Mouse (Mus musculus) T-helper 17 cell (primary cell): ENCODE measurements at regions not wholly inside any gene's neighbourhood (a gene's known extent, or its start where the extent isn't known, plus 50 kb on each side); places are given as distances from the start of the nearest gene placed in this dataset.
"Not testable (repeated sequence)": the region's sequence is repeated elsewhere in the genome, so short reads cannot be mapped to it uniquely, and the experiment has no call there.

Experiments used
- in situ Hi-C, 2 experiments: fragments of 300-600 bp; cut with MboI, MseI; formaldehyde crosslinking; loops; 1 replicate in 1 of 2; 2 replicates in 1 of 2; pipeline ENCODE4 v1.15.1; 2025; ENCODE audit warnings: high pct_unique_total_duplicates in 2 of 2

GRCm38 (mm10) chr4:75466880-75467327, 188.8 kb upstream of the Dmac1 start:
- in situ Hi-C loops, result no loop called here

DNA sequence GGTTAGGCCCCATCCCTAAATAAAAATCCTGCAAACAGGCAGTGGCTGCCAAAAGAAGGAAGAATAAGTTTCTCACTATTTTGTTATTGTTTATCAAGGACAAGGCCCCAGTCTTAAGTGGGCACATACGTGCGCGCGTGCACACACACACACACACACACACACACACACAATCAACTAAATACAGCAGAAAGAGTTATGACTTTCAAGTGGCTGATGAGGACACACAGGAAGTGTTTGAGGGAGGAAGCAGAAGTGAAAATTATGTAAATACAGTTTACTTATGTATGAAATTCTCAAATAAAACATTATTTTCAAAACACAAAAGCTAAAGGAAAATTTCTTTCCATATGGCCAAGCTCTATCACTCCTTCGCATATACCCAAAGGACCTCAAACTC, 185.5 kb upstream of the Dmac1 start:
- in situ Hi-C loops, result no loop called here

DNA sequence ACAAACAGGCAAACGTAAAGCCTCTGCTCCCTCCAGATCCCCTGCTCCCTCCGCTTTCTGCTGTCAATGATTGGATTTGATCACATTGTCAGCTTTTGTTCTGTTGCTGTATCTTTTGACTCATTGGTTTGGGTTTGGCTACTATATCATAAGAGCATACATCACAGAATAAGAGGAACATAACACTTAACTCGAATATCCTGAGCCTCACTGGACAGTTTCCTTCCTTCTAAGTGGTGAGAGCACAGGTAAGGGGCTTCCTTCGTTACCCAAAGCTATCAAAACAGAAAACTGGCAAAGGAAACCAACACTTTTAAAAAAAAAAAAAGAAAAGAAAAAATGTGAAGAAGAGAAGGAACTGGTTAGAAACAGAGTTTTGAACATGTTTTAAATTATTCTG, 171.4 kb upstream of the Dmac1 start:
- in situ Hi-C loops, result no loop called here

DNA sequence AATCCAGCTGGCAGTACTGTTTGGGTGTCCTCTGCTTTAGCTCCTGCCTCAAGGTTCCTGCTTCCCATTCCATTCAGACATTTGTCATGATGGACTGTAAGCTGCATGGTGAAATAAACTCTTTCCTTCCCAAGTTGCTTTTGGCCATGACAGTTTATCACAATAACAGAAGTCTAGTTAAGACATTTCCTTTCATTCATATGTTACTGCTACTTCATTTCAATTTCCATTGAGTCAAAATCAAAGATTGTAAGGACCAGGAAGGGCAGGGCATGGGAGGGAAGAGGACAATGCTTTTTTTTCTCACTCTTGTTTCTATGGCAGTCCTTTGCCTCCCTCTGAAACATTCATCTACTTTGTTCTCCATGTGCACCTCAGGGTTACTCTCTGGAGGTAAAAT, 145.2 kb upstream of the Dmac1 start:
- in situ Hi-C loops, result no loop called here

DNA sequence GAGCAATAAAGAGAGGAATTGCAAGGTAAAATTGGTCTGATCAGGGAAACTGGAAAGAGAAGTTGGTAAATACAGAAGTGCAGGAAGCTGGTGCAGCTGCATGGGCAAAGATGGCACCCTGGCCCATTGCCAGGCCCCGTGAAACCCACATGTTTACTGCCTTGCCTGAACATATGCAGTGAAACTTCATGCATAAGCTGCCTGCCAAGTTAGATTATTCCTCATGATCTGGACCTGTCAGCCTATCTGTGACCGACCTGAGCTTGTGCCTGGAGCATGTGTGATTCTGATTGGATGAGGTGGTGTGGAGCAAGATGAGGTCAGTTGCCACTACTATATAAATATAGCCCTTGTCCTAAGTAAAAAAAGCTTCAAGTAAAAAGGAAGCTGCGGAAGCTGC, 122.6 kb upstream of the Dmac1 start:
- in situ Hi-C loops, result not testable (repeated sequence)

DNA sequence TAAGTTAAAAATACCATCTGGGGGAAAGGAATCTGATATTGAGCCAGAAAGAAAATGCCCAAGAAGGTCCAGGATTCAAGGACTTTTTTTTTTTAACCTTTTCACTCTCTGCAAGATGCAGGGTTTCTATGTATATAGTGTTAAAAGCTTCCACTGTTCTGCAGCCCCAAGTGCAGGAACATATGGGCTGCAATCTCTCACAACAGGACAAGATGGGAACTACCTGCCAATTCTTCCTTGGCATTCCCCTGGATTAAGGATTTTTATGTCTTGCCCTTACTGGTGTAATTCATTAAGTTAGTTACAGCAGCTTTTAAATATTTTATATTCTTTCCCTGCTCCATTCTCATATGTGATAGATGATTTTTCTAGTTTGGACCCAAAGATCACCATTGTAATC, 116.9 kb upstream of the Dmac1 start:
- in situ Hi-C loops, result no loop called here

- in situ Hi-C loops, result no loop called here
Measured at GRCm38 (mm10) chr4:75394264-75394663, 116.2 kb upstream of the Dmac1 start.

- in situ Hi-C loops, result no loop called here
Measured at GRCm38 (mm10) chr4:75386271-75386938, 108.3 kb upstream of the Dmac1 start.

- in situ Hi-C loops, result no loop called here
Measured at GRCm38 (mm10) chr4:75359496-75359895, 81.4 kb upstream of the Dmac1 start.

- in situ Hi-C loops, result no loop called here
Measured at GRCm38 (mm10) chr4:75355621-75356020, 77.5 kb upstream of the Dmac1 start.

- in situ Hi-C loops, result loop anchor here in 1 of 2 experiments (10.0 kb wide), 1 partner anchor 1120 kb away; no protein-coding TSS in a partner anchor
Measured at GRCm38 (mm10) chr4:75334496-75334895, 56.4 kb upstream of the Dmac1 start.

- in situ Hi-C loops, result loop anchor here in 1 of 2 experiments (10.0 kb wide), 1 partner anchor 1122 kb away; no protein-coding TSS in a partner anchor
Measured at GRCm38 (mm10) chr4:75332791-75333190, 54.7 kb upstream of the Dmac1 start.

DNA sequence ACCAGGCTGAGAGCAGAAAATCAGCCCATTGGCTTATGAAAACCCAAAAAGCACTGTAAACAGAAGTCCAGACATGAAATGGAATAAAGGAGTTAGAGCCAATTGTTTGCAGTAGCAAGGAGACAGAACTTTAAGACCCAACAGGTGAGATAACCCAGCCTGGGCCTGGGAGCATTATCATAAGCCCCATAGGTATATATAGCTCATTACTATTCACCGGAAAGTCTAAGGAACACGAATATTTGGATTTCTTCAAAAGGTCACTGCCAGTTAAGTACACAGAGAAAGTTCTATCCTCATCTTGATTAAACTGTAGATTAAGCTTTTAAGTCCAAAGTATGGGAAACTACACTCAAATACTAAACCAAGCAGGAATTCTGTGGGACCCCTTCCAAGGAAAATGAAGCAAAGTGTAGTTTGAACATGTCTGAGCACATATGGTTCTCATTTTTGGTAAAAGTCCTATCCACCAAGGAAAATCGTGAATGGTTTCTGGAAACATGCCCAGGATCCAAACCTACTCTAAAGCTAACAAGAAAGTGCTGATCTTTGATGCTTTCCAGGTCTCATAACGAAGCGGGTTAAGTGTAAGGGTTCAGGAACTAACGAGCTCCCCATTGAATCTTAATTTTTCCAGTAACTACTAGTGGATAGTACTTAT, 51.5 kb upstream of the Dmac1 start:
- in situ Hi-C loops, result loop anchor here in 1 of 2 experiments (10.0 kb wide), 1 partner anchor 1125 kb away; no protein-coding TSS in a partner anchor
